Mouse (Mus musculus): Measurements from ENCODE around the gene Gnb4. TPM values are rescaled to one million over a fixed set of nuclear protein-coding genes. Genes with fewer than 3 reads are reported as not detected.

Gene Gnb4
- polyA plus RNA-seq, 1 experiment from 2014 or later, result 42.3 TPM

DNA sequence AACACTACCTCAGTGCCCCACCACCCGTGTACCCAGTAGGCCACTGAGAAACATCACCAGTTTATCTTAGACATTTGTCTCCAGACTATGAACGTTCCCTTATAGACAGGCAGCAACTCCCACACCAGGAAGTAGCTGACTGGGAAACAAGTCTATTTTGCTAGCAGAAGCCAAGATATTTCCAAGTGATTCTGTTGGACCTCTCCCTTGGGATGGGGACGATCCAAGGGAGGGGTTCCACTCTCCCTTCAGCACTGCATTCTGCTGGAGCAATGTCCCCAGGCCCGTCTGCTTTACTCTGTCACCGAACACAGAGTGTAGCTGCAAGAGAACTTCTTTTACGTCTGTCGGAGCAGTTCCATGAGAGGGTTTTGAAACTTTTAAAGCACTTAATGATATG lies 11.8 kb upstream of the Gnb4 start:
- no peak overlapping the region for H3K27ac ChIP-seq (replicated peaks; ENCODE audit: low read depth, low read length)
- no peaks in the 10 kb centered on the region for H3K27me3 ChIP-seq (ENCODE audit: control insufficient read depth, insufficient read depth, low read length)
- H3K4me1 ChIP-seq (ENCODE audit: control insufficient read depth, insufficient read depth, low read length), result no peaks in the 10 kb centered on the region
- ATAC-seq (ENCODE audit: insufficient number of reproducible peaks, low FRiP score, low TSS enrichment, low read depth), result no peak
- H3K9ac ChIP-seq (ENCODE audit: low read length), result no peak overlapping the region
- WGBS, result 86% methylated on average over 7 of the region's 7 CpGs
- no peaks in the 10 kb centered on the region for H3K36me3 ChIP-seq (ENCODE audit: control insufficient read depth, insufficient read depth, low read length)
- DNase-seq (ENCODE audit: low spot score), result no peak
- no peak overlapping the region for H3K4me2 ChIP-seq (ENCODE audit: low read depth, severe bottlenecking)
- no peak overlapping the region for H3K4me3 ChIP-seq (ENCODE audit: low read depth, low read length)
- H3K9me3 ChIP-seq (ENCODE audit: control insufficient read depth, low read length), result no peaks in the 10 kb centered on the region

DNA sequence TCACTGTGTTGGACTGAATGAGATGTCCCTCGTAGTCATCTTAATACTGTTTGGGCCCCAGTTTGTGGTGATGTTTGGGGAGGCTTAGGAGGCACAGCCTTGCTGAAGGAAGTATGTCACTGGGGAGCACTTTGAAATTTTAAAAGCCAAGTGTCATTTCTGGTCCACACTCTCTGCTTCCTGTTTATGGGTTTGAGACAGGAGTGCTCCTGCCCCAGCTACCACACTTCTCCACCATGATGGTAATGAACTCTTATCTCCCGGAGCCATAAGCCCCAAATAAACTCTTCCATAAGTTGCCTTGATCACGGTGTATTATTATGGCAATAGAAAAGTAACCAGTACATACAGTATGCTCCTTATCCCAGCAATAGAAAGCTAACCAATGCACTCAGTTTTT lies 5.7 kb upstream of the Gnb4 start:
- no peak overlapping the region for H3K27ac ChIP-seq (replicated peaks; ENCODE audit: low read depth, low read length)
- no peak for DNase-seq (ENCODE audit: low spot score)
- 93% methylated on average over 3 of the region's 3 CpGs for WGBS
- ATAC-seq (ENCODE audit: insufficient number of reproducible peaks, low FRiP score, low TSS enrichment, low read depth), result no peak
- H3K4me2 ChIP-seq (ENCODE audit: low read depth, severe bottlenecking), result no peak overlapping the region
- H3K4me1 ChIP-seq (ENCODE audit: control insufficient read depth, insufficient read depth, low read length), result no peaks in the 10 kb centered on the region
- no peaks in the 10 kb centered on the region for H3K27me3 ChIP-seq (ENCODE audit: control insufficient read depth, insufficient read depth, low read length)
- no peak overlapping the region for H3K4me3 ChIP-seq (ENCODE audit: low read depth, low read length)
- H3K9ac ChIP-seq (ENCODE audit: low read length), result no peak overlapping the region
- no peaks in the 10 kb centered on the region for H3K9me3 ChIP-seq (ENCODE audit: control insufficient read depth, low read length)
- H3K36me3 ChIP-seq (ENCODE audit: control insufficient read depth, insufficient read depth, low read length), result no peaks in the 10 kb centered on the region

- H3K9ac ChIP-seq (ENCODE audit: low read length), result no peak overlapping the region
- no peaks in the 10 kb centered on the region for H3K36me3 ChIP-seq (ENCODE audit: control insufficient read depth, insufficient read depth, low read length)
- H3K4me3 ChIP-seq (ENCODE audit: low read depth, low read length), result no peak overlapping the region
- no peaks in the 10 kb centered on the region for H3K4me1 ChIP-seq (ENCODE audit: control insufficient read depth, insufficient read depth, low read length)
- no peak overlapping the region for H3K27ac ChIP-seq (replicated peaks; ENCODE audit: low read depth, low read length)
- WGBS, result 89% methylated on average over 1 of the region's 1 CpGs
- ATAC-seq (ENCODE audit: insufficient number of reproducible peaks, low FRiP score, low TSS enrichment, low read depth) (no peak), DNase-seq (ENCODE audit: low spot score) (no peak)
- no peaks in the 10 kb centered on the region for H3K9me3 ChIP-seq (ENCODE audit: control insufficient read depth, low read length)
- H3K4me2 ChIP-seq (ENCODE audit: low read depth, severe bottlenecking), result no peak overlapping the region
- H3K27me3 ChIP-seq (ENCODE audit: control insufficient read depth, insufficient read depth, low read length), result no peaks in the 10 kb centered on the region
Measured at GRCm38 (mm10) chr3:32621658-32622057, 5.3 kb upstream of the Gnb4 start.

- ATAC-seq (ENCODE audit: insufficient number of reproducible peaks, low FRiP score, low TSS enrichment, low read depth), result 0 out of 2 replicates have a peak, but pooled peaks have one; percentile 15
- no peak overlapping the region for H3K27ac ChIP-seq (replicated peaks; ENCODE audit: low read depth, low read length)
- H3K9me3 ChIP-seq (ENCODE audit: control insufficient read depth, low read length), result no peaks in the 10 kb centered on the region
- no peaks in the 10 kb centered on the region for H3K27me3 ChIP-seq (ENCODE audit: control insufficient read depth, insufficient read depth, low read length)
- peak overlapping the region; percentile 55 for H3K4me3 ChIP-seq (ENCODE audit: low read depth, low read length)
- 20% methylated on average over 16 of the region's 16 CpGs for WGBS
- H3K4me1 ChIP-seq (ENCODE audit: control insufficient read depth, insufficient read depth, low read length), result no peaks in the 10 kb centered on the region
- H3K36me3 ChIP-seq (ENCODE audit: control insufficient read depth, insufficient read depth, low read length), result no peaks in the 10 kb centered on the region
- DNase-seq (ENCODE audit: low spot score), result no peak
- peak overlapping the region; percentile 54 for H3K4me2 ChIP-seq (ENCODE audit: low read depth, severe bottlenecking)
- peak overlapping the region; percentile 76 for H3K9ac ChIP-seq (ENCODE audit: low read length)
Measured at GRCm38 (mm10) chr3:32617053-32617642, 763 bp upstream of the Gnb4 start.

DNA sequence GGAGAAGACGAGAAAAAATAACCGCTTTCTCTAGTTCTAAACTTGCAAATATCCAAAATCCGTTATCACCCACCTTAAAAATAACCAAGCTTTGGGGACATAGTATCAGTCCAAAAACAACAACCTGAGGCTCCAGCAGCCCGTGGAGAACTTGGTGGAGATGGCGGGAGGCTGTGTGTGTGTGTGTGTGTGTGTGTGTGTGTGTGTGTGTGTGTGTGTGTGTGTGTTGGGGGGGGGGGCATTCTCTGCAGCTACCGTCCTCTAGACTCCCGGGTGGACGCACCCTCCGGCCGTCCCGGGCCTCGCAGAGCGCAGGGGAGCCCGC lies 417 bp downstream of the Gnb4 start:
- DNase-seq (ENCODE audit: low spot score), result no peak
- peak; percentile 69 for ATAC-seq (ENCODE audit: insufficient number of reproducible peaks, low FRiP score, low TSS enrichment, low read depth)
- no peaks in the 10 kb centered on the region for H3K36me3 ChIP-seq (ENCODE audit: control insufficient read depth, insufficient read depth, low read length)
- H3K27me3 ChIP-seq (ENCODE audit: control insufficient read depth, insufficient read depth, low read length), result no peaks in the 10 kb centered on the region
- H3K9ac ChIP-seq (ENCODE audit: low read length), result peak overlapping the region; percentile 76
- H3K4me1 ChIP-seq (ENCODE audit: control insufficient read depth, insufficient read depth, low read length), result no peaks in the 10 kb centered on the region
- WGBS, result 27% methylated on average over 5 of the region's 14 CpGs
- no peaks in the 10 kb centered on the region for H3K9me3 ChIP-seq (ENCODE audit: control insufficient read depth, low read length)
- peak overlapping the region; percentile 55 for H3K4me3 ChIP-seq (ENCODE audit: low read depth, low read length)
- no peak overlapping the region for H3K27ac ChIP-seq (replicated peaks; ENCODE audit: low read depth, low read length)
- peak overlapping the region; percentile 54 for H3K4me2 ChIP-seq (ENCODE audit: low read depth, severe bottlenecking)

GRCm38 (mm10) chr3:32615376-32615775 lies 1.0 kb downstream of the Gnb4 start:
- DNase-seq (ENCODE audit: low spot score), result no peak
- 81% methylated on average over 5 of the region's 5 CpGs for WGBS
- Histone ChIP-seq H3K27me3 (ENCODE audit: control insufficient read depth, insufficient read depth, low read length) (no peaks in the 10 kb centered on the region), H3K27ac (replicated peaks; ENCODE audit: low read depth, low read length) (no peak overlapping the region), H3K4me3 (ENCODE audit: low read depth, low read length) (peak overlapping the region; percentile 55), H3K36me3 (ENCODE audit: control insufficient read depth, insufficient read depth, low read length) (no peaks in the 10 kb centered on the region), H3K4me2 (ENCODE audit: low read depth, severe bottlenecking) (peak overlapping the region; percentile 54), H3K9ac (ENCODE audit: low read length) (no peak overlapping the region), H3K4me1 (ENCODE audit: control insufficient read depth, insufficient read depth, low read length) (no peaks in the 10 kb centered on the region), H3K9me3 (ENCODE audit: control insufficient read depth, low read length) (no peaks in the 10 kb centered on the region)
- no peak for ATAC-seq (ENCODE audit: insufficient number of reproducible peaks, low FRiP score, low TSS enrichment, low read depth)

GRCm38 (mm10) chr3:32614786-32615185 lies 1.6 kb downstream of the Gnb4 start:
- H3K27me3 ChIP-seq (ENCODE audit: control insufficient read depth, insufficient read depth, low read length), result no peaks in the 10 kb centered on the region
- no peak overlapping the region for H3K4me2 ChIP-seq (ENCODE audit: low read depth, severe bottlenecking)
- no peak overlapping the region for H3K9ac ChIP-seq (ENCODE audit: low read length)
- no peaks in the 10 kb centered on the region for H3K36me3 ChIP-seq (ENCODE audit: control insufficient read depth, insufficient read depth, low read length)
- ATAC-seq (ENCODE audit: insufficient number of reproducible peaks, low FRiP score, low TSS enrichment, low read depth) (no peak), DNase-seq (ENCODE audit: low spot score) (no peak)
- no peaks in the 10 kb centered on the region for H3K9me3 ChIP-seq (ENCODE audit: control insufficient read depth, low read length)
- 83% methylated on average over 2 of the region's 2 CpGs for WGBS
- no peaks in the 10 kb centered on the region for H3K4me1 ChIP-seq (ENCODE audit: control insufficient read depth, insufficient read depth, low read length)
- H3K27ac ChIP-seq (replicated peaks; ENCODE audit: low read depth, low read length), result no peak overlapping the region
- H3K4me3 ChIP-seq (ENCODE audit: low read depth, low read length), result no peak overlapping the region

- no peaks in the 10 kb centered on the region for H3K9me3 ChIP-seq (ENCODE audit: control insufficient read depth, low read length)
- WGBS, result 89% methylated on average over 11 of the region's 11 CpGs
- no peak overlapping the region for H3K4me3 ChIP-seq (ENCODE audit: low read depth, low read length)
- no peak overlapping the region for H3K4me2 ChIP-seq (ENCODE audit: low read depth, severe bottlenecking)
- no peak for DNase-seq (ENCODE audit: low spot score)
- H3K27ac ChIP-seq (replicated peaks; ENCODE audit: low read depth, low read length), result no peak overlapping the region
- H3K9ac ChIP-seq (ENCODE audit: low read length), result no peak overlapping the region
- H3K4me1 ChIP-seq (ENCODE audit: control insufficient read depth, insufficient read depth, low read length), result no peaks in the 10 kb centered on the region
- H3K27me3 ChIP-seq (ENCODE audit: control insufficient read depth, insufficient read depth, low read length), result no peaks in the 10 kb centered on the region
- ATAC-seq (ENCODE audit: insufficient number of reproducible peaks, low FRiP score, low TSS enrichment, low read depth), result no peak
- no peaks in the 10 kb centered on the region for H3K36me3 ChIP-seq (ENCODE audit: control insufficient read depth, insufficient read depth, low read length)
Measured at GRCm38 (mm10) chr3:32611606-32612170, 4.7 kb downstream of the Gnb4 start.

- no peak for ATAC-seq (ENCODE audit: insufficient number of reproducible peaks, low FRiP score, low TSS enrichment, low read depth)
- WGBS, result 40% methylated on average over 7 of the region's 7 CpGs
- Histone ChIP-seq H3K27me3 (ENCODE audit: control insufficient read depth, insufficient read depth, low read length) (no peaks in the 10 kb centered on the region), H3K9ac (ENCODE audit: low read length) (no peak overlapping the region), H3K36me3 (ENCODE audit: control insufficient read depth, insufficient read depth, low read length) (no peaks in the 10 kb centered on the region), H3K9me3 (ENCODE audit: control insufficient read depth, low read length) (no peaks in the 10 kb centered on the region), H3K4me3 (ENCODE audit: low read depth, low read length) (no peak overlapping the region), H3K27ac (replicated peaks; ENCODE audit: low read depth, low read length) (no peak overlapping the region), H3K4me2 (ENCODE audit: low read depth, severe bottlenecking) (no peak overlapping the region), H3K4me1 (ENCODE audit: control insufficient read depth, insufficient read depth, low read length) (no peaks in the 10 kb centered on the region)
- DNase-seq (ENCODE audit: low spot score), result peak; percentile 64
Measured at GRCm38 (mm10) chr3:32610560-32610959, 5.8 kb downstream of the Gnb4 start.
